Mouse (Mus musculus) liver, embryonic 16.5 days (tissue): Measurements from ENCODE around the gene Nars2. TPM values are rescaled to one million over a fixed set of nuclear protein-coding genes. Genes with fewer than 3 reads are reported as not detected.

Source experiments
- ATAC-seq: fragments of 200-750 bp; cut with Nextera tagmentation; 2 replicates; pipeline ENCODE4 v1.8.0; 2017; ENCODE audit warnings: low read depth, mild to moderate bottlenecking, moderate number of reproducible peaks, moderate library complexity
- H3K27ac ChIP-seq: fragments of 300-500 bp; sonication (generic); 2 replicates; pipeline ENCODE4 v1.5.1; 2014; ENCODE audit warnings: mild to moderate bottlenecking, low read length
- H3K27me3 ChIP-seq: fragments of 300-500 bp; sonication (generic); 2 replicates; pipeline ENCODE4 v1.6.1; 2014; ENCODE audit warnings: low read depth, low read length, mixed read lengths; ENCODE audit not compliant: control insufficient read depth, insufficient read depth
- H3K36me3 ChIP-seq: fragments of 300-500 bp; sonication (generic); 2 replicates; pipeline ENCODE4 v1.6.1; 2014; ENCODE audit warnings: mild to moderate bottlenecking; ENCODE audit not compliant: control insufficient read depth, insufficient read depth
- H3K4me1 ChIP-seq: fragments of 300-500 bp; sonication (generic); 2 replicates; pipeline ENCODE4 v1.6.1; 2014; ENCODE audit warnings: low read depth, low read length, mixed read lengths; ENCODE audit not compliant: control insufficient read depth
- H3K4me2 ChIP-seq: fragments of 300-500 bp; sonication (generic); 2 replicates; pipeline ENCODE4 v1.6.1; 2014; ENCODE audit warnings: low read depth, low read length, mixed read lengths
- H3K4me3 ChIP-seq: fragments of 300-500 bp; sonication (generic); 2 replicates; pipeline ENCODE4 v1.5.1; 2014; ENCODE audit warnings: low read depth, mild to moderate bottlenecking, low read length
- H3K9ac ChIP-seq: fragments of 300-500 bp; sonication (generic); 2 replicates; pipeline ENCODE4 v1.6.1; 2014; ENCODE audit warnings: low read depth, low read length
- H3K9me3 ChIP-seq: fragments of 300-500 bp; sonication (generic); replicated peaks from 2 replicates; pipeline ENCODE4 v1.6.1; 2016; ENCODE audit warnings: low read length; ENCODE audit not compliant: control insufficient read depth
- WGBS: fragments of 180-500 bp; shearing (Covaris S2); extraction: QIAGEN DNeasy Blood & Tissue Kit; methylation state at CpG from one replicate; pipeline ENCODE4 v1.1.7; 2014; ENCODE audit not compliant: insufficient replicate concordance; 5-methylcytosine and 5-hydroxymethylcytosine counted together
- polyA plus RNA-seq: library from polyadenylated mRNA; unstranded; fragments of >200 nt; fragmentation: Nextera tagmentation; extraction: Ambion mirVana; gene quantifications from 2 replicates; pipeline ENCODE4 v1.2.1, GENCODE M21; 2015

Gene Nars2
- polyA plus RNA-seq, 1 experiment from 2014 or later: 14.4 TPM

DNA sequence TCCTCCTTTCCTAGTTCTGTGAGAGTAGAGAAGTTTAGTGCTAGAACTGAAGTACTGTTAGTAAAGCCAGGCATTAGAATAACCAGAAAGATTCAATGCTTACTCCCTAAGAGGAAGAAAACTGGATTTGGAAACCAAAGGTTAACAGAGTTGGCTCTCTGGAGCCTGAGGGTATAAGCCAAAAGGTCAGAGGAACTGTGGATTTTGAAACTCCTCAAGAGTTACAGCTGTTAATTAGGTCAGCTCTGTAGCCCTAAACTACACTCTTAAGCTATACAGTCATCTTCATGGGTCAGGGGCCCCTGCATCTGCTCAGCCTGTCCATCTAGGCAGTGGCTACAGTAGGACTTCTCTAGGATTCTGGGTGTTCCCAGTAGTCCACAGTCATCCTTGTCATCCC lies 125.7 kb downstream of the Nars2 start:
- H3K9me3 ChIP-seq: no peaks in the 10 kb centered on the region
- H3K36me3 ChIP-seq: no peaks in the 10 kb centered on the region
- H3K9ac ChIP-seq: no peak overlapping the region
- no peak for ATAC-seq
- no peak overlapping the region for H3K4me3 ChIP-seq
- no peaks in the 10 kb centered on the region for H3K27me3 ChIP-seq
- H3K4me1 ChIP-seq: peaks cover 7% of the 10 kb centered on the region
- H3K4me2 ChIP-seq: no peak overlapping the region
- no peak overlapping the region for H3K27ac ChIP-seq

DNA sequence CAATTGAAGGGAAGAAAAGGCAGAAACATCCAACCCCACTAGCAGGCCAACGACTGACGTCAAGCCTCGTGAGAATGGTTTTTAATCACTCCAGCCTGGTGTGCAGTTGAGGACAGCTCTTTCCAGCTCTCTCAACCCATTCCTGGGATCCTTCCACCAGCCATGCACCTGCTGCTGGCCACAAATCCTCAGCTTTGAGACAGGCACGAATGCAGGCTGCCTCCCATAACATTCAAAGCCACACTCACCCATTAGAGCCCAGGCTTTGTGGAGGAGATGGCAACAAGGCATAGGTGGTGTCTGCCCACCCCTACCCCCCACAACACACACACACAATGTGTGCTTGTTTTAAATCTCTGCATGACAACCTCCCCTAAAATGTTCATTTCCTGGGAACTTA lies 127.4 kb downstream of the Nars2 start:
- Histone ChIP-seq H3K4me3 (no peak overlapping the region), H3K9me3 (no peaks in the 10 kb centered on the region), H3K27me3 (no peaks in the 10 kb centered on the region), H3K4me2 (no peak overlapping the region), H3K27ac (no peak overlapping the region), H3K4me1 (peaks cover 18% of the 10 kb centered on the region), H3K36me3 (no peaks in the 10 kb centered on the region), H3K9ac (no peak overlapping the region)
- ATAC-seq: no peak
- 40% methylated on average over 4 of the region's 4 CpGs for WGBS

GRCm38 (mm10) chr7:97079145-97079544 lies 127.8 kb downstream of the Nars2 start:
- WGBS: 15% methylated on average over 6 of the region's 6 CpGs
- H3K27ac ChIP-seq: no peak overlapping the region
- ATAC-seq: no peak

GRCm38 (mm10) chr7:97079651-97080365 lies 128.5 kb downstream of the Nars2 start:
- 58% methylated on average over 4 of the region's 4 CpGs for WGBS
- Histone ChIP-seq H3K9ac (no peak overlapping the region), H3K9me3 (no peaks in the 10 kb centered on the region), H3K36me3 (no peaks in the 10 kb centered on the region), H3K4me2 (no peak overlapping the region), H3K27me3 (no peaks in the 10 kb centered on the region), H3K4me1 (peaks cover 21% of the 10 kb centered on the region), H3K27ac (no peak overlapping the region), H3K4me3 (no peak overlapping the region)
- ATAC-seq: no peak

More at GRCm38 (mm10) chr7:97079145-97079544, 127.8 kb downstream of the Nars2 start:
- H3K27me3 ChIP-seq: no peaks in the 10 kb centered on the region
- H3K4me3 ChIP-seq: no peak overlapping the region
- H3K4me2 ChIP-seq: no peak overlapping the region
- H3K9me3 ChIP-seq: no peaks in the 10 kb centered on the region
- no peak overlapping the region for H3K9ac ChIP-seq
- peaks cover 19% of the 10 kb centered on the region for H3K4me1 ChIP-seq
- H3K36me3 ChIP-seq: no peaks in the 10 kb centered on the region

DNA sequence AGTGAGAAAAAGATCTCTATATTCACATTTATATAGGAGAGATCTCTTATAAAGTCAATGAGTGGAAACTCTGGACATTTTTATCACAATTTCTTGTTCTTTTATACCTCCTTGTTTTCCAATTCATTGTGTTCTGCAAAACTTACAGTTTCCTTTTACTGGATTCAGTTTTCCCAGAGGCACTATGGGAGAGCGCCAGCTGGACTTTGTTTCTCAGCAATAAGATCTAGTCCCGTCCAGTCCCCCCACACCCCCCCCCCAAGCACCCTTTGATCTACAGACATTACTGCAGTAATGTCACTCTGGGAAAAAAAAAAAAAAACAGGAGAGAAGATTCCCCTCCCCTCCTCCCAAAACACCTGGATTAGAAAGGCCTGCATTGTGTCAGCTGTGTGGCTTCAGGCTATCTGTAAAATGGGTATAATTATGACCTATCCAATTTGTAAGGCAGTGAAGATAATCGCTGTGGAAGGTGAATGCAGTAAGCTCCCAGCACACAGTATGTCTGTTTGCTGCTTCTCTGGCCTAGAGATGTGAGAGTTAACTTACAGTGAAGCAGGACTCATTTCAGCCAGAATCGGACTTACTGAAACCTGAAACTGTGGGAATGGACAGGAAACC lies 129.4 kb downstream of the Nars2 start:
- Histone ChIP-seq H3K4me3 (peak overlapping the region; percentile 76), H3K4me2 (peak overlapping the region; percentile 97), H3K9ac (peak overlapping the region; percentile 82), H3K27me3 (no peaks in the 10 kb centered on the region), H3K9me3 (no peaks in the 10 kb centered on the region), H3K36me3 (no peaks in the 10 kb centered on the region), H3K4me1 (peaks cover 21% of the 10 kb centered on the region), H3K27ac (no peak overlapping the region)
- no peak for ATAC-seq
- 57% methylated on average over 4 of the region's 4 CpGs for WGBS

- Histone ChIP-seq H3K4me1 (peaks cover 21% of the 10 kb centered on the region), H3K36me3 (no peaks in the 10 kb centered on the region), H3K9me3 (no peaks in the 10 kb centered on the region), H3K9ac (peak within 1 kb of the TSS; percentile 82), H3K4me3 (peak within 1 kb of the TSS; percentile 76), H3K27me3 (no peaks in the 10 kb centered on the region), H3K27ac (peak within 1 kb of the TSS; percentile 79), H3K4me2 (peak within 1 kb of the TSS; percentile 97)
- ATAC-seq: peak; percentile 92
- under 1% methylated on average over 44 of the region's 83 CpGs for WGBS
Measured at GRCm38 (mm10) chr7:97081242-97081958, 130.1 kb downstream of the Nars2 start, which contains the start of gene Gab2. Gene Gab2 (plus strand): TSS chr7:97081586.

DNA sequence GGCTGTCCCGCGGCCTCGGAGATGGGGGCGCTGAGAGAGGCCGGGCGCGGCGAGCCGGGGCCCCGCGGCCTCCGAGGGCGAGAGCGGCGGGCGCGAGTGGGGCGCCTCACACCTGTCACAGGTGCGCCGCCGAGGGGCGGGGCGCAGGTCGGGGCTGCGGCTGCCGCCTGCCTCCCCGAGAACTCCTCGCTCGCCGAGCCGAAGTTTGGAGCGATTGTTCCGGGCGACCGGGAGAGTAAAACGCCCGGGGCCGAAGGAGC lies 130.6 kb downstream of the Nars2 start:
- ATAC-seq: peak; percentile 38
- Histone ChIP-seq H3K27ac (peak overlapping the region; percentile 79), H3K36me3 (no peaks in the 10 kb centered on the region), H3K9me3 (no peaks in the 10 kb centered on the region), H3K27me3 (no peaks in the 10 kb centered on the region), H3K4me3 (peak overlapping the region; percentile 76), H3K4me1 (peaks cover 21% of the 10 kb centered on the region), H3K4me2 (peak overlapping the region; percentile 97), H3K9ac (peak overlapping the region; percentile 82)
- 1% methylated on average over 30 of the region's 38 CpGs for WGBS

- Histone ChIP-seq H3K27me3 (no peaks in the 10 kb centered on the region), H3K4me1 (peaks cover 21% of the 10 kb centered on the region), H3K9me3 (no peaks in the 10 kb centered on the region), H3K4me2 (peak overlapping the region; percentile 97), H3K27ac (peak overlapping the region; percentile 79), H3K36me3 (no peaks in the 10 kb centered on the region), H3K9ac (peak overlapping the region; percentile 82), H3K4me3 (peak overlapping the region; percentile 76)
- under 1% methylated on average over 40 of the region's 40 CpGs for WGBS
- ATAC-seq: peak; percentile 9
Measured at GRCm38 (mm10) chr7:97082219-97083101, 131.2 kb downstream of the Nars2 start.
